Mouse (Mus musculus) spleen, adult 2 months (tissue): ENCODE measurements at regions not wholly inside any gene's neighbourhood (a gene's known extent, or its start where the extent isn't known, plus 50 kb on each side); places are given as distances from the start of the nearest gene placed in this dataset.

Source experiments
- DNase-seq, 2 experiments: peaks; one replicate each; pipeline versions ENCODE4 v3.0.0 to v3.0.0-alpha.2; 2012 to 2021; ENCODE audit warnings: low spot score in 2 of 2, low read depth in 1 of 2
- H3K27ac ChIP-seq: fragments of 200-500 bp; 2 replicates; pipeline ENCODE4 v1.5.1; 2012; ENCODE audit warnings: low read length, inconsistent platforms; ENCODE audit not compliant: insufficient read depth
- H3K27me3 ChIP-seq: fragments of 200-500 bp; 2 replicates; pipeline ENCODE4 v1.6.1; 2012; ENCODE audit warnings: mild to moderate bottlenecking, moderate library complexity, low read length, inconsistent platforms; ENCODE audit not compliant: control insufficient read depth, insufficient read depth
- H3K36me3 ChIP-seq: fragments of 200-500 bp; 2 replicates; pipeline ENCODE4 v1.6.1; 2012; ENCODE audit warnings: mild to moderate bottlenecking, low read length, inconsistent platforms; ENCODE audit not compliant: control insufficient read depth, insufficient read depth
- H3K4me1 ChIP-seq: fragments of 200-500 bp; 2 replicates; pipeline ENCODE4 v1.6.1; 2011; ENCODE audit warnings: inconsistent platforms; ENCODE audit not compliant: control insufficient read depth, insufficient read depth, insufficient read length
- H3K4me3 ChIP-seq: fragments of 200-500 bp; 2 replicates; pipeline ENCODE4 v1.5.1; 2011; ENCODE audit warnings: mild to moderate bottlenecking, inconsistent platforms; ENCODE audit not compliant: insufficient read depth, insufficient read length; ENCODE audit errors: extremely low read depth
- CTCF ChIP-seq: fragments of 200-500 bp; IDR thresholded peaks from 2 replicates; pipeline ENCODE4 v1.5.1; 2011; ENCODE audit warnings: mild to moderate bottlenecking, inconsistent platforms; ENCODE audit not compliant: insufficient read depth, insufficient read length, insufficient replicate concordance; ENCODE audit errors: extremely low read depth
- POLR2A ChIP-seq: fragments of 200-500 bp; IDR thresholded peaks from 2 replicates; pipeline ENCODE4 v1.6.1; 2011; ENCODE audit warnings: low read depth, low read length, inconsistent platforms
- WGBS: fragments of 180-500 bp; shearing (Covaris S2); methylation state at CpG from one replicate; pipeline ENCODE4 v1.1.7; 2018; 5-methylcytosine and 5-hydroxymethylcytosine counted together

GRCm38 (mm10) chr15:51591406-51592068 lies 2293.2 kb upstream of the Gm7489 start:
- Histone ChIP-seq H3K4me3 (no peak overlapping the region), H3K27ac (no peak overlapping the region), H3K36me3 (no peaks in the 10 kb centered on the region), H3K27me3 (no peaks in the 10 kb centered on the region), H3K4me1 (no peaks in the 10 kb centered on the region)
- DNase-seq, result no peak
- TF ChIP-seq POLR2A, result no peak
- TF ChIP-seq CTCF, result no peak
- WGBS, result 81% methylated on average over 17 of the region's 17 CpGs

DNA sequence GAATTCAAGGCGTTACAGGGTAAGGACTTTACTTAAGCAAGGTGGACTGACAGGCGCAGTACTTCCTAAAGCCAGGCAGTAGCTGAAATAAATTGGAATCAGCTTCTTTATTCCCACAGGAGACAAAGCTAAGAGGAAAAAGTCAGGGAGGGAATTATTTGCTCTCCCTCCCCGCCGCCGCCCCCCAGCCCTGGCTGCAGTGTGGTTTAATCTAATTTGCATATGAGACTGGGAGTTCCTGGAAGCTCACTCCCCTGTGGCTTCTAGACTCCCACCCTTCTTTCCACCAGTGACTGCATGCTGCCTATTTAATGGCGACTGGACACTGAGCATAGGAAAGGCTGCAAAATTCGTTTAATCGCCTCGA lies 2292.7 kb upstream of the Gm7489 start:
- 69% methylated on average over 9 of the region's 9 CpGs for WGBS
- H3K27me3 ChIP-seq, result no peaks in the 10 kb centered on the region
- no peak for DNase-seq
- no peak overlapping the region for H3K4me3 ChIP-seq
- H3K27ac ChIP-seq, result no peak overlapping the region
- TF ChIP-seq POLR2A (no peak), CTCF (no peak)
- no peaks in the 10 kb centered on the region for H3K36me3 ChIP-seq
- H3K4me1 ChIP-seq, result no peaks in the 10 kb centered on the region

GRCm38 (mm10) chr15:51592511-51593498 lies 2291.9 kb upstream of the Gm7489 start:
- no peaks in the 10 kb centered on the region for H3K36me3 ChIP-seq
- no peak for DNase-seq
- 86% methylated on average over 13 of the region's 13 CpGs for WGBS
- no peak overlapping the region for H3K27ac ChIP-seq
- TF ChIP-seq POLR2A, result no peak
- no peak for TF ChIP-seq CTCF
- no peaks in the 10 kb centered on the region for H3K4me1 ChIP-seq
- H3K4me3 ChIP-seq, result no peak overlapping the region
- no peaks in the 10 kb centered on the region for H3K27me3 ChIP-seq

DNA sequence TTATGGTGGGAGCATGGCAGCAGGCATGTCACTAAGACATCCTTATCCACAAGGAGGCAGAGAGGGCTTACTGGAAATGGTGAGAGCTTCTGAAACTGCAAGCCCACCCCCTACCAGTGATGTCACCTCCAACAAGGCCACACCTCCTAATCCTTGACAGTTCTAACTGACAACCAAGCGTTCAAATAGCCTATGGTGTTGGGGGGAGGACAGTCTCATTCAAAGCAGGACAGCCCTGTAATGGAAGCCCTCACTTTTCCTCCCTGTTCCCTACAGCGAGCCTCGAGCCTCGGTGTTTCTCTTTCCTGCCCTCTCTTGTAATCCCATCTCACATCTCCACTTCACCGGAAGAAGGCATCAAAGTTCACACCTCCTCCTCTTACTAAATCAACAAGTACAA lies 2290.6 kb upstream of the Gm7489 start:
- WGBS, result 83% methylated on average over 5 of the region's 5 CpGs
- H3K4me3 ChIP-seq, result no peak overlapping the region
- H3K36me3 ChIP-seq, result no peaks in the 10 kb centered on the region
- TF ChIP-seq CTCF (no peak), POLR2A (no peak)
- H3K27me3 ChIP-seq, result no peaks in the 10 kb centered on the region
- H3K27ac ChIP-seq, result no peak overlapping the region
- no peak for DNase-seq
- H3K4me1 ChIP-seq, result no peaks in the 10 kb centered on the region

- H3K36me3 ChIP-seq, result no peaks in the 10 kb centered on the region
- no peak overlapping the region for H3K4me3 ChIP-seq
- no peaks in the 10 kb centered on the region for H3K4me1 ChIP-seq
- WGBS, result 78% methylated on average over 1 of the region's 1 CpGs
- H3K27me3 ChIP-seq, result no peaks in the 10 kb centered on the region
- no peak for DNase-seq
- no peak overlapping the region for H3K27ac ChIP-seq
- TF ChIP-seq POLR2A (no peak), CTCF (no peak)
Observed at GRCm38 (mm10) chr15:51595655-51596054, 2289.1 kb upstream of the Gm7489 start.

DNA sequence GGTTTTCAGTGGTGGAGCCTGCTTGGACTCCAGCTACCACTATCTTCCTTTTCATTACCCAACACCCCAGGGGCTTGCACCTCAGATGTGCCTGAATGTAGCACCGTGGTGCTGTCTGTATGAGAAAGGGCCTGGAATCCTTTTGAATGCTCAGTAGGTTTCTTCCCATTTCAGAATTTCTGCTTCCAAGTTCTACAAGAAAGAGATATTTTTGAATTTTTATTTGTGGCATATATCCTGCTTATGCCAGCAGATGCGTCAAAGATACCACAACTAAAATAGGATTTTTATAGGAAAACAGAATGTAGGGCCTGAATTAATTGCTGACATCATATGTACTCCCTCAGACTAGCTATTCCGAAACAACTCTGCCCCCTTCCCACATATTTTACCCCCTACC lies 2286.9 kb upstream of the Gm7489 start:
- DNase-seq, result no peak
- WGBS, result 87% methylated on average over 3 of the region's 3 CpGs
- no peak for TF ChIP-seq CTCF
- TF ChIP-seq POLR2A, result no peak
- H3K36me3 ChIP-seq, result no peaks in the 10 kb centered on the region
- H3K27ac ChIP-seq, result no peak overlapping the region
- H3K27me3 ChIP-seq, result no peaks in the 10 kb centered on the region
- H3K4me1 ChIP-seq, result no peaks in the 10 kb centered on the region
- H3K4me3 ChIP-seq, result no peak overlapping the region
